Mouse (Mus musculus) kidney, postnatal 4 days (tissue): Measurements from ENCODE around the gene Kcna5.

Source experiments
- DNase-seq, 2 experiments: peaks; one replicate each; pipeline ENCODE4 v3.0.0; 2021; ENCODE audit warnings: mixed read lengths in 2 of 2

Kcna5 gene

GRCm38 (mm10) chr6:126535208-126535910, at the start of gene Kcna5:
Gene Kcna5 (minus strand): TSS chr6:126535412.
- DNase-seq: peak; percentile 47 to 55

GRCm38 (mm10) chr6:126583075-126583474, 47.9 kb upstream of the Kcna5 start:
- peak; percentile 52 to 65 for DNase-seq

DNA sequence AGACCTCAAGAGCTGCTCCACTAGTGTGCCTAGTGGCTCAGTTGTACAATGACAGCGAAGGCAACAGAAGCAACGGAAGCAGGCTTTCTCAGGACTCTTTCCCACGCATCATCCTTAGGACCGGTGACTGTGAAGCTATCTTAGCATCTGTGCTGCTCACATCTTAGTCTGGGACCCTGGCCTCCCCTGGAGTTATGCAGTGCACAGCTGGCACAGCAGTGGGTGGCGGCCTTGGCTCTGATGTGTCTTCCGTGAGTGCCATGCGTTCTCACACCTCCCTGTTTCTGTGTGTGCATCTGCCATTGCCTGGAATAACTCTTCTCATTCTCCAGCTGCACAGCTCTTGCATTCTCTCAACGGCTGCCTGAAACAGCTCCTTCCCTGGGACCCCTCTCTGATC, 46.4 kb upstream of the Kcna5 start:
- DNase-seq: no peak

GRCm38 (mm10) chr6:126580571-126580970, 45.4 kb upstream of the Kcna5 start:
- no peak for DNase-seq

GRCm38 (mm10) chr6:126577415-126577814, 42.2 kb upstream of the Kcna5 start:
- DNase-seq: no peak

DNA sequence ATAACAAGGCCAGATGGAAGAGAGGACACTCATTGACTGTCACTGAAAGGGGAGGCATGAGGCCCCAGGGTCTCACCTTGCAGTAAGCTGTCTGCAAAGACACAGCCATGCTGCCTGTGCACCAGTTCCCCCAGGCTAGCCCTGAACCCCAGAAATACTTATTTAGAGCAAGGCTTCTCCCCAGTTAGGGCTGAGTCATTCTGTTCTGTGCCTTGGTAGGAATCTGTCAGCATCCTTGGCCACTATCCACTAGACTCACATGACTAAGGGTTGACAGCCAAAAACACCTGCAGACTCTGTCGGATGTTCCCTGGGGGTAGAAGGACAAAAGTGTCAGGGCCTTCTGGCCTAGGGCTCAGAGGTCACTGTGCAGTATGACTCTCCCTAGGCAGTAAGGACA, 41.4 kb upstream of the Kcna5 start:
- DNase-seq: no peak

DNA sequence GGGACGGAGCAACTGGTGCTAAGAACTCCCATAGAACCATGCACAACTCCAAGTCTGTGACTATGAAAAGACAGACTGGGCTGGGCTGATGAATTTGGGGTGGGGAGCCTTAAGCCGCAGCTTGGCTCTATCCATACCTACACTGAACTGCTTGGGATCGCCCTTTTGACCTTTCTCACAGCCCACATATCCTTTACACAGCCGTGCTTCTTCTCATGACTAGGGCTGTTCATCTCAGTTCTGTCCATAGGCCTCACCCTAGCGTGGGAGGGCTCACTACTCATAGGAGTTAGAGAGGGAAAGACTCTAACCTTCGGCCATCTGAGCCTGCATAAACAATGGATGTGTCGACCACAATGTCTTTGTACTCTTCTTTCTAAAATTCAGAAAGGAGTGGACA, 39.6 kb upstream of the Kcna5 start:
- DNase-seq: no peak

DNA sequence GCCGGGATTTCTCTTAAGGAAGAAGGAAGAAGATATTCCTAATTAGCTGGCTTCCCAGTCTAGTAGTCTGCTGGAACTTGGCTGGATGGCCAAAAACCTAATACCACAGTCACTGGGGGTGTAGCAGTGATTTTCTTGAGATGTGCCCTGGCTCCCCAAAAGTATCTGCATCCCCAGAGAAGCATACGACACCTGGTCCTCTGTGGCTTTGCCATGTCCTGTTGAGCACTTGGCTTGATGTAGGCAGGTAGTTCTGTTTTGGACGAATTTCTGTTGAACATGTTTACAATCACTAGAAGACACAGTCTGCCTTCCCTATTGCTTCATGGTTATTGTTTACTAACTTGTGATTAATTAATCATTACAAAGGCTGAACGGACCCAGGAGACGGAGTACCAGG, 37.8 kb upstream of the Kcna5 start:
- no peak for DNase-seq

GRCm38 (mm10) chr6:126569809-126570208, 34.6 kb upstream of the Kcna5 start:
- no peak for DNase-seq

DNA sequence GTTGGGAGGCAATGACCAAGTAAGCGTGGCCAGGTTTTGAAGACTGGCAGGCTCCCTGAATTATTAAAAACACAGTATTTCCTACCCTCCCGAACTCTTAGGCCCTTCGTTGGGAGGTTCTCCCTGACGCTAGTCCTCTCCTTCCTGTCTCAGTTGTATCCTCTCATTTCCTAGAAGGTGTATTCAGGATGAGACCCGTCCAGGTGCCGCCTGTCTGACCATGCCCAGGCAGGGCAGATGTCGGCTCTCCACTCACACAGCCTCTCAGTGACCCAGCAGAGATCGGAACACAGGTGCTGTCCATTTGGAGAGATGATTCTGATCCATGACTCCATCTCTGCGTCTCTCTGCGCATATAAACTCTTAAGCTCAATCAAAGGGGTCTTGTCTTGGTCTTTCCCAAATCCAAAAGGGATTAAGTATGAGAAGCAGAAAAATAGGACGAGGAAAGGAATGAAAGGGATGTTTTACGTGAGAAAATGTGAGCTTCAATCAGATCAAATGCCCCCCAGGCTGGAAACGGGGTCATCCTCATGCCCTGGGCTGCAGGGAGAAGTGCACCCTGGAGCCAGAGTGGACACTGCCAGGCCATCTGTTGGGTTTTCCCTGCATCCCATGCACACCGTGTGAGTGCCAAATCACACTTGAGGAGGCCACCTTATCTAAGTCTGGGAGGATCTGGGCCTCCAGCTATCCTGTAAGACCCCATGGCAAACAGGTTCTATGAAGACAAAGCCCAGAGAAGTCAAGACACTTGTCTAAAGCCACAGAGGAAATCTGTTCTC, 33.0 kb upstream of the Kcna5 start:
- no peak for DNase-seq

DNA sequence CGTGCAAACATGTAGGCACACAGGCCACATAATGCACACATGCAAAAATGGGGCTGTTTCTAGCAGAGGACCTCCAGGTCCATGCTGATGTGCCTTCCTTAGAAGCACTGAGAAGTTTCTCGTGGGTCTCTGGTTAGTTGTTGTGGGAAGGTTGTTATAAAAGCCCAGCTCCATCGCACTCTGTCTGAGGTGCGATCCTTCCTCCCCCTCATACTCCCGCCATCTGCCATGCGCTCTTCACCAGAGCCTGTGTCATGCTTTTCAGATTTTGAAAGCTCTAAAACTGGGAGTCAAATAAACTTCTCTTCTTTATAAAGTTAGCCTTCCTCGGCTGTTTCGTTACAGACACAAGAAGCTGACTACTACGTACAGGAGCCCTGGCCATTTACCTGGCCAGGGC, 32.1 kb upstream of the Kcna5 start:
- no peak for DNase-seq

GRCm38 (mm10) chr6:126564376-126564775, 29.2 kb upstream of the Kcna5 start:
- no peak for DNase-seq

DNA sequence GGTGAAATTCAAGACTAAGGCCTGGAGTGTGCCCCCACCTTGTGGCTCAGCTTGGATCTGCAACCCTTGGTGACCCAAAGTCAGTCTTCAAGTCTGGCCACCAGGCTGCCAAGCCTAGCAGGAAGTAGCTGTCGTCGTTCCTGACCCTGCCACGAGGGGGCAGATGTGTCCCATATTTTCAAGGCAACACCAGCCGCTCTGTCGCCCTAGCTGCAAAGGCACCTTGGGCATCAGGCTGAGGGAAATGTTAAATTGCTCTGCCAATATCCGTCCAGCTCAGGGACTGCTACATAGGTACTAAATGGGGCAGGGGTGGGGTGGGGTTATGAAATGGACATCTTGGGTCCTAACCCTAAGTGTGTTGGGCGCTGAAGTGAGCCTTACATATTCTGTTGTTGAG, 28.7 kb upstream of the Kcna5 start:
- DNase-seq: peak; percentile 89 to 91

GRCm38 (mm10) chr6:126561702-126562101, 26.5 kb upstream of the Kcna5 start:
- peak in 1 of 2 experiments; percentile 15 for DNase-seq

GRCm38 (mm10) chr6:126560696-126561095, 25.5 kb upstream of the Kcna5 start:
- no peak for DNase-seq

DNA sequence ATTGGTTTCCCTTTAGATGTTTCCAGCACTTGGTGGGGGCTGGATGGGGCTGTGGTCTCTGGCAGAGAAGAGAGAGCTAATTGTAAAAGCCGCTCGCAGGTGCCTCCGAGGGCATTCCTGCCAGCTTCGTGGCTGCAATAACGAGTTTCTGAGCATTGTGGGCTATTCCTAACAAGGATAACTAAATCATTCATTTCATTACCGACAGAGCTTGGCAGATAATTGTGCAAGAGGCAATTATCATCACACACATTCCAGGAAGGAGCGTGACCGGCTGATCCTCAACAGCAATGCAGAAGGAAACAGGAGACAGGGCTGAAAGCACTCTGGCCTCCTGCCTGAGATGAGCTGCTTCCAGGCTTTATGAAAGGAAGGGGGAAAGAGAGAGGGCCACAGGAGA, 24.8 kb upstream of the Kcna5 start:
- DNase-seq: peak; percentile 17 to 32

DNA sequence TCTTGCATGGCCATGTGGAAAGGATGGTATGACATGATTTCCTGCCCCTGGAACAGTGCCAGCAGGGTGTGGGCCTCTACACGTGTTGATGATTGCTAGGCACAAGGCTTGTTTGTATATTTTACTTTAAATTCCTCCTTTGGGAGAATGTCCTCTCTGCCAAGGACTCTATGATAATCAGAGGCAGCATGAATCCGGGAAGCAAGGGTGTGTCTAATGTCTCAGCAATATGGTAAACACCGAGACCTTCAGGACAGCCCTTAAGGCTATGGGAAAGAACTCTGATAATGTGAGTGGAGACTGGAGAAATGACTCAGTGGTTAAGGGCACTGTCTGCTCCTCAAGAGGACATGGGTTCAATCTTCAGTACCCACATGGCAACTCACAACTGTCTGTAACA, 23.1 kb upstream of the Kcna5 start:
- DNase-seq: no peak

DNA sequence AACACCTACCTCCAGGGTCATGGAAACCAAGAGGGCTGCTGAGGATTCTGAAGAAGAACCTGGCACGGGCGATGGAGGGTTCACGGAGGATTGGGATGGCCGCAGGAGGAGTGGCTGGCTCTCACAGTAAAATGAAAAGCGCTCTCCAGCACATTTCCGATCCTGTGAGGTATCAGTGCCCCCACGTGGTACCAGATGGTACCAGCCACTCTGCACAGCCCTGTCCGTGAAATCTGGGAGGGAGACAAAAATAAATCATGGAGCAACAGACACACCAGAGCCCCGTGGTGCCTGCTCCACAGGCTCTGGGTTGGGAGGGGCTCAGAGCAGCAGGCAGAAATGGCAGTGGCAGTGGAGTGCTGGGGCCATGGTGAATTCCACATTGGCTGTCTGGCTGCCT, 18.6 kb upstream of the Kcna5 start:
- peak; percentile 59 to 69 for DNase-seq

DNA sequence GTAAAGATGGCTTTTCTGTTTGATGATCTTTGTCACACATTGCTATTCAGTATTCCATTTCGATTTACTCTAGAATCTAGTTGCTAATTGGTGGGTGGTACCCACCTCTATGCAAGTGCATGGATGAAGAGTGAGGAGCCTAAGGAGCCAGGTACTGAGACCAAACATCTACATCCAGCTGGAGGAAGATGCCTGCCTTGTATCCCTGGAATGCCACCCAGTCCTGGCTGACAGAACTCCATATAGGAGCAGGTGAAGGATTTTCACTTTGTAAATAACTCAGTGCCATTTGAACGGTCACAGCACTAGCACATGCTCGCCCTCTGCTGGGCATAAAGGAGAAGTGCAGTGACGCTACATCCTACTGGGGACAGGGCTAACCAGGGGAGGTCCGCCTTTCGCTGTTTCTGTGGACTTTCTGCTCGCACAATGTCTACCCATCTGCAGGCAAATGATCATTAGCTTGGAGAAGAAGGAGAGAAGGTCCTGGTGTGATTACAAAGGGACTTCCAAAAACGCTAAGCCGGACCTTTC, 16.7 kb upstream of the Kcna5 start:
- peak; percentile 60 to 61 for DNase-seq

DNA sequence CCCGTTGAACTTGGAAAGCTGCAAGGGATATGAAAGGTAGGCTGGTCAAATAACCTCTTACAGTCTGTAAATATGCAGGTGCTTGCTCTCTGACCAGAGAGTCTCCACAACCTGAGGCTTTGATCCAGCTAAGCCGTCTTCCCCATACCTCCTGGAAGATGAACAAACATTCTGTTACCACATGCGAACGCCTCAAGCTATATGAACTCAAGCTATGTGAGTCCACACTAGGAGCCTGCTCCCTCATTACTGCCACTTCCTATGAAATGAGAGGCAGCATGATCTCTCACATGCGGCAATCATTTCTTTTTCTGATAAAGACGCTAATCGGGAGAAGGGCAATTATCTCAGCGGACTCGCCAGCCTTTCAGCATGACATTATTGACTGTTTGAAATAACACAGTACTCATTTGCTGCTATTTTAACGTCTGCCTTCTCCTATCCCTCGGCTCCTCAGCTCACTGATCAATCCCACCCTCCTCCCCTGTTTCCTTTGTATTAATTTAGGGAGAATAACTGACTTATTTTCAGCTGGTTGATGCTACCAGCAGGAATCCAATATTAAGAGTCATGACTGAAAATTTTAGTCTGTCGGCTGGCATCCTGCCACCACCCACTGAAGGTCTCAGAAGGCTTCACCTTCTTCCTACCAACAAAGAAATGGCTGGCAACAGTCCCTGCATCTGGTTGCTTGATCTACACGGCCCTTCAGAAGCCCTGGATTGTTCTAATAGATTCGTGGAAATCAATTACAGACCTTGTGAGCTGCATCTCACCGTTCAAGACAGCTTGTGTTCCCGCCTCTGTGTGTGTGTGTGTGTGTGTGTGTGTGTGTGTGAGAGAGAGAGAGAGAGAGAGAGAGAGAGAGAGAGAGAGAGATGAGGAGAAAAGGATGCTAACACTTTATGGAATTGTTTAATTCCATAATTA, 9.2 kb upstream of the Kcna5 start:
- no peak for DNase-seq

- DNase-seq: no peak
These were observed 7.5 kb upstream of the Kcna5 start for GRCm38 (mm10) chr6:126542724-126543123.

- DNase-seq: no peak
These were observed 2.3 kb upstream of the Kcna5 start for GRCm38 (mm10) chr6:126537512-126537911.

DNA sequence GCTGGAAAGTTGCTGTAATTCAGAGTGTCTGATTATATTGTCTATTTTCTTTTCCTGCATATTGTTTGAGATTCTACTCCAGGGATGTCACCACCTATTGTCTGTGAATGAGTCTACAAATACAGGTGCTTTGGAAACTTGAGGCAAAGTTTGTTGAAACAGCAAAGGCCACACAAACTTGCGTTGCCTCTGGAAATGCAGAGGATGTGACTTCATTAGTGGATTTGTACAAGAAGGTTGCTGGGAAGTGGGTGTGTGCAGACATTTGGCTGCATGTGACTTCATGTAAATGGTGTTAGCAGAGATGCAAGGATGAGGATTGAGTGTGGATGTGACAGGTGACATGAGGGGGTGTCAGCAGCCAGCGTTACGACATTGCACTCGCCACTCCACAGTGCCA, 1.7 kb upstream of the Kcna5 start:
- DNase-seq: no peak
